Mouse (Mus musculus) 3T3-L1 (cell line): ENCODE measurements at regions not wholly inside any gene's neighbourhood (a gene's known extent, or its start where the extent isn't known, plus 50 kb on each side); places are given as distances from the start of the nearest gene placed in this dataset.
A peak's percentile ranks its signal among the peaks of the same experiment; 100 is the strongest.

Source experiments
- DNase-seq: peaks from one replicate; pipeline ENCODE4 v3.0.0-alpha.2; 2015; ENCODE audit warnings: low read depth, low spot score

- no peak for DNase-seq
Observed at GRCm38 (mm10) chr12:49946752-49947260, 561.8 kb downstream of the Gm43517 start.

- DNase-seq, result no peak
Observed at GRCm38 (mm10) chr12:49950986-49951385, 566.0 kb downstream of the Gm43517 start.

GRCm38 (mm10) chr12:49951821-49952220 is 566.8 kb downstream of the Gm43517 start:
- peak; percentile 74 for DNase-seq

- peak; percentile 91 for DNase-seq
Observed at GRCm38 (mm10) chr12:49968072-49968471, 583.1 kb downstream of the Gm43517 start.

- DNase-seq, result peak; percentile 72
Observed at GRCm38 (mm10) chr12:49969546-49969945, 584.6 kb downstream of the Gm43517 start.

- DNase-seq, result peak; percentile 60
Observed at GRCm38 (mm10) chr12:49974591-49975323, 589.8 kb downstream of the Gm43517 start.

- no peak for DNase-seq
Observed at GRCm38 (mm10) chr12:49975553-49975952, 590.6 kb downstream of the Gm43517 start.

- no peak for DNase-seq
Observed at GRCm38 (mm10) chr12:49992501-49993079, 607.6 kb downstream of the Gm43517 start.

GRCm38 (mm10) chr12:50038808-50039374 is 610.0 kb downstream of the Prkd1 start:
- peak; percentile 79 for DNase-seq

GRCm38 (mm10) chr12:50061286-50061685 is 587.6 kb downstream of the Prkd1 start:
- DNase-seq, result no peak

GRCm38 (mm10) chr12:50066394-50066793 is 582.5 kb downstream of the Prkd1 start:
- peak; percentile 39 for DNase-seq

- DNase-seq, result no peak
Observed at GRCm38 (mm10) chr12:50071797-50072196, 577.1 kb downstream of the Prkd1 start.

GRCm38 (mm10) chr12:50072359-50072758 is 576.5 kb downstream of the Prkd1 start:
- no peak for DNase-seq

GRCm38 (mm10) chr12:50073684-50074083 is 575.2 kb downstream of the Prkd1 start:
- peak; percentile 20 for DNase-seq

GRCm38 (mm10) chr12:50081157-50081556 is 567.7 kb downstream of the Prkd1 start:
- no peak for DNase-seq

- no peak for DNase-seq
Observed at GRCm38 (mm10) chr12:50081571-50081970, 567.3 kb downstream of the Prkd1 start.

- DNase-seq, result no peak
Observed at GRCm38 (mm10) chr12:50084517-50084916, 564.4 kb downstream of the Prkd1 start.

GRCm38 (mm10) chr12:50111246-50112044 is 537.5 kb downstream of the Prkd1 start:
- no peak for DNase-seq

- DNase-seq, result no peak
Observed at GRCm38 (mm10) chr12:50112081-50112491, 536.8 kb downstream of the Prkd1 start.

- no peak for DNase-seq
Observed at GRCm38 (mm10) chr12:50115855-50116254, 533.0 kb downstream of the Prkd1 start.

GRCm38 (mm10) chr12:50118346-50118745 is 530.6 kb downstream of the Prkd1 start:
- DNase-seq, result no peak

- DNase-seq, result no peak
Observed at GRCm38 (mm10) chr12:50122145-50122544, 526.8 kb downstream of the Prkd1 start.
